Mouse (Mus musculus): ENCODE measurements at regions not wholly inside any gene's neighbourhood (a gene's known extent, or its start where the extent isn't known, plus 50 kb on each side); places are given as distances from the start of the nearest gene placed in this dataset.

- 74% methylated on average over 2 of the region's 2 CpGs for WGBS
- no peak overlapping the region for H3K4me3 ChIP-seq (replicated peaks)
- H3K4me2 ChIP-seq: no peak overlapping the region
- H3K36me3 ChIP-seq: no peaks in the 10 kb centered on the region
- no peaks in the 10 kb centered on the region for H3K27me3 ChIP-seq (replicated peaks)
- H3K4me1 ChIP-seq: no peaks in the 10 kb centered on the region
- no peak overlapping the region for H3K9ac ChIP-seq
- no peak for ATAC-seq (ENCODE audit: insufficient read depth, low FRiP score, low read depth)
- no peaks in the 10 kb centered on the region for H3K9me3 ChIP-seq
- H3K27ac ChIP-seq: no peak overlapping the region
Measured at GRCm38 (mm10) chr14:9492228-9492627, 826.2 kb upstream of the 4930452B06Rik start.

DNA sequence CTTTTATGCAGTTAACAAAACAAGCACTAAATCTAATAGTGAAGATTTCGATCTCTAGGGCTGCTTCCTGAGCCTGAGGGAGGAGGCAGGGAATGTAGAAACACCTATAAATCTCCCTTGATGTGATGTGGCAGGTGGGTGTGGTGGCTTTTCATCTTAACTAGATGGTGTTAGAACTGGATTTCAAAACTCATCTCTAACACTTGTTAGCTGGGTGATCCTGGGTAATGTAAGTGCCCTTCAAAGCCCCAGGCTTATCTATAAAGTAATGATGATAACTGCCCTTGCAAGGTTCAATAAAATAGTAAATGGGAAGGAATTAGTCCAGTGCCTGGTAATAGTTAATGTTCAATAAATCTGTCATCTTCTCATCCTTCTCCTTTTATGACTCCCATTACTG is 822.5 kb upstream of the 4930452B06Rik start:
- Histone ChIP-seq H3K4me2 (no peak overlapping the region), H3K9me3 (no peaks in the 10 kb centered on the region), H3K4me1 (no peaks in the 10 kb centered on the region; the same call in 1 of the 2 replicates), H3K4me3 (replicated peaks) (no peak overlapping the region), H3K9ac (no peak overlapping the region), H3K27ac (no peak overlapping the region), H3K27me3 (replicated peaks) (no peaks in the 10 kb centered on the region), H3K36me3 (no peaks in the 10 kb centered on the region)
- ATAC-seq (ENCODE audit: insufficient read depth, low FRiP score, low read depth): no peak
- WGBS: 22% methylated on average over 1 of the region's 1 CpGs

DNA sequence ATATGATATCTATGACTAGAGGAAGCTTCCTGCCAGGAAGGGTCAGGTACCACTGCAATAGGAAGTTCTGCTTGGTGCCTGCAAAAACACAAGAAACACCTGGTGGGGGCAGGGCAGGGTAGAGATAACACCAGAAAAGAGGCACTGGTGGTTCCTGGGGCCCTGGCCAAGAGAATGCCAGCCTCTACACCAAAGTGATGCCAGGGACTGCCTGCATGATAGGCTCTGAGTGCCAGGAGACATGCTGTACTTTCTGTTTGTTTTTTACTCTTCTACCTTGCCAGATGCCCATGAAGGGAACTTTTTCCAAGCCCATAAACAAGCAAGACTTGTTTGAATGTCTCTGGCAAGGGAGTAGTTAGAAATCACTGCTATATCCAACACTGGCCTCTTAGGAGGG is 812.9 kb upstream of the 4930452B06Rik start:
- no peaks in the 10 kb centered on the region for H3K27me3 ChIP-seq (replicated peaks)
- H3K9me3 ChIP-seq: no peaks in the 10 kb centered on the region
- H3K36me3 ChIP-seq: no peaks in the 10 kb centered on the region
- H3K4me3 ChIP-seq (replicated peaks): no peak overlapping the region
- H3K4me1 ChIP-seq: no peaks in the 10 kb centered on the region
- H3K27ac ChIP-seq: no peak overlapping the region
- no peak for ATAC-seq (ENCODE audit: insufficient read depth, low FRiP score, low read depth)
- no peak overlapping the region for H3K4me2 ChIP-seq
- H3K9ac ChIP-seq: no peak overlapping the region

DNA sequence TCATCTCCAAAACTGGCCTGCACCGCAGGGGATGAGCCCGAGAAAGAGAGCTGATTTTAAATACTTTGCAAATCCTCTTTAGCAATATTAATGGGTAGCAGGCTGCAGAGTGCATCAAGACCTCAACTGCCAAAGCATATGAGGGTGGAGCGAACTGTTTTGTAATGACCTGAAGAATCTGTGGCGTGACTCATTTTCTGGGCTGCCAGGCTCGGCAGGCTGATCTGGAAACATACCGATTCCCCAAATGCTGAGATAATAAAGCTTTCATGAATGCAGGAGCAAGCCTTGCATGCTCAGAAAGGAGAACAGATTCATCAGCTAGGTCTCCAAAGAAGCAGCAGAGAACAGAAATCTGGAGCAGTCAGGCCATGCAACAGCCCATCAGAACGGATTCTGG is 809.1 kb upstream of the 4930452B06Rik start:
- Histone ChIP-seq H3K4me2 (no peak overlapping the region), H3K4me3 (replicated peaks) (no peak overlapping the region), H3K9ac (no peak overlapping the region), H3K9me3 (no peaks in the 10 kb centered on the region), H3K4me1 (no peaks in the 10 kb centered on the region), H3K27ac (no peak overlapping the region), H3K27me3 (replicated peaks) (no peaks in the 10 kb centered on the region), H3K36me3 (no peaks in the 10 kb centered on the region)
- WGBS: 68% methylated on average over 7 of the region's 7 CpGs
- ATAC-seq (ENCODE audit: insufficient read depth, low FRiP score, low read depth): no peak

GRCm38 (mm10) chr14:9469686-9470085 is 803.6 kb upstream of the 4930452B06Rik start:
- Histone ChIP-seq H3K36me3 (no peaks in the 10 kb centered on the region), H3K4me3 (replicated peaks) (no peak overlapping the region), H3K27ac (no peak overlapping the region), H3K9me3 (no peaks in the 10 kb centered on the region), H3K4me1 (0 out of 2 replicates have a peak, but pooled peaks cover 6% of the 10 kb centered on the region), H3K27me3 (replicated peaks) (no peaks in the 10 kb centered on the region), H3K4me2 (no peak overlapping the region), H3K9ac (no peak overlapping the region)
- ATAC-seq (ENCODE audit: insufficient read depth, low FRiP score, low read depth): no peak

DNA sequence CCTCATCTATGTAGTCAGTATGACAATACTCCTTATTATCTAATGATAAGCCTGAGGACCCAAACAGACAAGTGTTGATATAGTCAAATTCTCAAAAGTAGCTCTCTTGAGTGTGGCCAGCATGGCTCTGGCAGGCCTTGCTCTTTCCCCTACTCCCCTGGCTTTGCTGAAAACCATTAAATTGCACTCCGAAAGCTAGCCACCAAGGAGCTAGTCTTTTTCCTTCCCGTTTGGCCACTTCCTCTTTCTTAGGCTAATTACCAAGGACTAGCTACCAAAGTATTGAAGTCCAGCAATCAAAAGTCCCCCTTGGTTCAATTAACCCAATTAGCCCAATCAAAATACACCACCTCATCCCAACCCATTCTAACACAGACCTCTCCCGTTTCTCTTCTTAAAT is 802.6 kb upstream of the 4930452B06Rik start:
- 82% methylated on average over 3 of the region's 3 CpGs for WGBS

GRCm38 (mm10) chr14:9467690-9468458 is 801.8 kb upstream of the 4930452B06Rik start:
- H3K4me3 ChIP-seq (replicated peaks): no peak overlapping the region
- no peak overlapping the region for H3K9ac ChIP-seq
- no peak overlapping the region for H3K27ac ChIP-seq
- no peak overlapping the region for H3K4me2 ChIP-seq
- 0 out of 2 replicates have a peak, but pooled peaks cover 6% of the 10 kb centered on the region for H3K4me1 ChIP-seq
- H3K9me3 ChIP-seq: no peaks in the 10 kb centered on the region
- ATAC-seq (ENCODE audit: insufficient read depth, low FRiP score, low read depth): 0 out of 2 replicates have a peak, but pooled peaks have one; percentile 27
- H3K27me3 ChIP-seq (replicated peaks): no peaks in the 10 kb centered on the region
- H3K36me3 ChIP-seq: no peaks in the 10 kb centered on the region
- WGBS: 46% methylated on average over 7 of the region's 7 CpGs

More for the DNA sequence above, 802.6 kb upstream of the 4930452B06Rik start:
- Histone ChIP-seq H3K36me3 (no peaks in the 10 kb centered on the region), H3K4me2 (no peak overlapping the region), H3K4me1 (0 out of 2 replicates have a peak, but pooled peaks cover 6% of the 10 kb centered on the region), H3K9me3 (no peaks in the 10 kb centered on the region), H3K27ac (no peak overlapping the region), H3K9ac (no peak overlapping the region), H3K4me3 (replicated peaks) (no peak overlapping the region), H3K27me3 (replicated peaks) (no peaks in the 10 kb centered on the region)
- no peak for ATAC-seq (ENCODE audit: insufficient read depth, low FRiP score, low read depth)

DNA sequence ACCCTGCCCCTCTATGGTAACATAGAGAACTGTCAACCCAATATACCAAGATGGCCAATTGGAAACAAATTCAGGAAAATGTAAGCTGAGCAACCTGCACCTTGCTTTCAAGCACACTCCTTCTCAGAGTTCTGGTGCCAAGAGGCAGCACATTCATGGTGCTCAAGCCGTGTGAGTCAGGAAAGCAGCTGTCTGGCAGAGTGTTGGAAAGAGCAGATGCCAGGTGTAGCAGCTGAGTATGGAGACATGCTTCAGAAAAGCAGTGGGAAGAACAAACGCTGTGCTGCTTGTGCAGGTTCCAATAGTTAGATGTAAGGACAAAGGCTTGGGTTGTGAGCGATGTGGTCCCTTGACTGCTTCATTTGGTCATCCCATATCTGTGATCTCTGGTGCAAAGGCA is 794.0 kb upstream of the 4930452B06Rik start:
- H3K27ac ChIP-seq: no peak overlapping the region
- H3K27me3 ChIP-seq (replicated peaks): no peaks in the 10 kb centered on the region
- no peaks in the 10 kb centered on the region for H3K36me3 ChIP-seq
- no peaks in the 10 kb centered on the region for H3K4me1 ChIP-seq
- H3K9me3 ChIP-seq: no peaks in the 10 kb centered on the region
- WGBS: 86% methylated on average over 3 of the region's 3 CpGs
- H3K9ac ChIP-seq: no peak overlapping the region
- H3K4me3 ChIP-seq (replicated peaks): no peak overlapping the region
- no peak overlapping the region for H3K4me2 ChIP-seq
- no peak for ATAC-seq (ENCODE audit: insufficient read depth, low FRiP score, low read depth)

DNA sequence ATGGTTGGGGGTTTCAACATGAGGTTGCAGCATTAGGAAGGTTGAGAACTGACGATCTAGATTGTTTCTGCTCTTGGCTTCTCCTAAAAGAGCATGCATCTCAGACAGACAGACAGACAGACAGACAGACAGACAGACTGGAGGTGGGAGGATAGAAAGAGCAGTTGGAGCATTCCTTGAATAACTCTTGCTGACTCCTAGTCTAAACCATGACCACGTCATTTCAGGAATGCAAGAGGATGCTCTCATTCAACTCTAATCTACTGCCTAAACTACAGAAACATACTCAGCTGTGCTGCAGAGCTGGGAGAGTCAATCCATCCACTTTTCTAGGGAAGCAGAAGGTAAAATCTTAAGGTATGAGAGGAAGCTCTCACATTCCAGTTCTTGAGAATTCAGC is 792.8 kb upstream of the 4930452B06Rik start:
- H3K9ac ChIP-seq: no peak overlapping the region
- no peak overlapping the region for H3K4me2 ChIP-seq
- no peak overlapping the region for H3K27ac ChIP-seq
- no peaks in the 10 kb centered on the region for H3K36me3 ChIP-seq
- no peaks in the 10 kb centered on the region for H3K4me1 ChIP-seq
- H3K27me3 ChIP-seq (replicated peaks): no peaks in the 10 kb centered on the region
- 48% methylated on average over 2 of the region's 2 CpGs for WGBS
- no peak for ATAC-seq (ENCODE audit: insufficient read depth, low FRiP score, low read depth)
- no peak overlapping the region for H3K4me3 ChIP-seq (replicated peaks)
- H3K9me3 ChIP-seq: no peaks in the 10 kb centered on the region

- Histone ChIP-seq H3K4me3 (replicated peaks) (no peak overlapping the region), H3K27me3 (replicated peaks) (no peaks in the 10 kb centered on the region), H3K36me3 (no peaks in the 10 kb centered on the region), H3K4me2 (no peak overlapping the region), H3K4me1 (no peaks in the 10 kb centered on the region), H3K9ac (no peak overlapping the region), H3K9me3 (no peaks in the 10 kb centered on the region), H3K27ac (no peak overlapping the region)
- no peak for ATAC-seq (ENCODE audit: insufficient read depth, low FRiP score, low read depth)
Measured at GRCm38 (mm10) chr14:9457801-9458495, 791.9 kb upstream of the 4930452B06Rik start.

DNA sequence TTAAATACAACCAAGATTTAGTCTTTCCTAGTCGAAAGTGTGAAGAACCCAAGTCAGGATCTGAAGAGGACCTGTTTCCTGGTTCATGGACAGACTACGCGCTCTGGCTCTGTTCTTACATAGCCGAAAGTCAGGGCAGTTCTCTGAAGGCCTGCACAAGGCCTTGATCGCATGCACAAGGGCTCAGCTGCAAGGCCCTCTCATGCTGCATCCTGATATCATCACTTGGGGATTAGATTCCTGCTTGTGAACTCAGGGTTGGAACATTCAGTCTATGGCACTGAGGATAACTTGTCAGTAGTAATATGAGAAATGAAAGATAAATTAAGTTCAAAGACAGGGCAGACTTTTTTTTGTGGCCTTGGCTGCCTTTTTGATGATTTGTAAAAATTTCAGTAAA is 789.9 kb upstream of the 4930452B06Rik start:
- Histone ChIP-seq H3K4me3 (replicated peaks) (no peak overlapping the region), H3K9me3 (no peaks in the 10 kb centered on the region), H3K9ac (no peak overlapping the region), H3K27ac (no peak overlapping the region), H3K27me3 (replicated peaks) (no peaks in the 10 kb centered on the region), H3K36me3 (no peaks in the 10 kb centered on the region), H3K4me1 (no peaks in the 10 kb centered on the region), H3K4me2 (no peak overlapping the region)
- no peak for ATAC-seq (ENCODE audit: insufficient read depth, low FRiP score, low read depth)
- 94% methylated on average over 5 of the region's 5 CpGs for WGBS

- ATAC-seq (ENCODE audit: insufficient read depth, low FRiP score, low read depth): no peak
- 29% methylated on average over 3 of the region's 3 CpGs for WGBS
- no peaks in the 10 kb centered on the region for H3K9me3 ChIP-seq
Measured at GRCm38 (mm10) chr14:9449942-9450341, 783.9 kb upstream of the 4930452B06Rik start.

More at GRCm38 (mm10) chr14:9449942-9450341, 783.9 kb upstream of the 4930452B06Rik start:
- H3K27me3 ChIP-seq (replicated peaks): no peaks in the 10 kb centered on the region
- no peak overlapping the region for H3K4me2 ChIP-seq
- H3K36me3 ChIP-seq: no peaks in the 10 kb centered on the region
- H3K4me3 ChIP-seq (replicated peaks): no peak overlapping the region
- no peak overlapping the region for H3K9ac ChIP-seq
- H3K4me1 ChIP-seq: no peaks in the 10 kb centered on the region
- no peak overlapping the region for H3K27ac ChIP-seq

Data from stomach, embryonic 15.5 days (tissue).